Mouse (Mus musculus): Measurements from ENCODE around the gene Atp5g2. TPM values are rescaled to one million over a fixed set of nuclear protein-coding genes. Genes with fewer than 3 reads are reported as not detected.

Atp5g2 gene
- total RNA-seq, 1 experiment = 448 TPM

GRCm38 (mm10) chr15:102705923-102706503 lies 33.9 kb upstream of the Atp5g2 start:
- TF ChIP-seq HCFC1 (IDR thresholded peaks at IDR 0.05; ENCODE audit: borderline replicate concordance, insufficient read depth, low read length) (no peak), ZNF384 (IDR thresholded peaks at IDR 0.05; ENCODE audit: low read depth, low read length) (no peak), CHD2 (IDR thresholded peaks at IDR 0.05; ENCODE audit: low read depth, low read length) (no peak), ZC3H11A (IDR thresholded peaks at IDR 0.05; ENCODE audit: borderline replicate concordance, low read depth, low read length) (no peak), MAFK (IDR thresholded peaks at IDR 0.05; ENCODE audit: insufficient read depth, low read depth, low read length) (no peak)
- H3K9ac ChIP-seq (ENCODE audit: insufficient read depth, low read depth, low read length, poor library complexity, severe bottlenecking) = no peak overlapping the region
- no peak for DNase-seq (ENCODE audit: low read depth, low spot score)
- 0 out of 4 replicates have a peak, but pooled peaks cover 0 to 4% of the 10 kb centered on the region in 2 experiments for H3K4me1 ChIP-seq (ENCODE audit: control insufficient read depth in 2 of 2, insufficient read depth in 2 of 2, low read length in 2 of 2, poor library complexity in 1 of 2)
- in situ Hi-C loops (cut with MboI; ENCODE audit: low sequenced_read_pairs in 2 of 2, unreplicated experiment in 2 of 2) = no loop called here
- no peak overlapping the region for H3K4me3 ChIP-seq (ENCODE audit: insufficient read depth in 1 of 2, low read depth in 1 of 2, low read length in 2 of 2, poor library complexity in 1 of 2, severe bottlenecking in 1 of 2)
- H3K27ac ChIP-seq (ENCODE audit: insufficient read depth, low read depth, low read length, poor library complexity, severe bottlenecking) = no peak overlapping the region
- peaks cover 17% of the 10 kb centered on the region for H3K36me3 ChIP-seq (ENCODE audit: control insufficient read depth, insufficient read depth, low read length, poor library complexity, severe bottlenecking)
- H3K9me3 ChIP-seq (ENCODE audit: control insufficient read depth, insufficient read depth, low read depth, low read length) = no peaks in the 10 kb centered on the region

GRCm38 (mm10) chr15:102705226-102705894 lies 33.2 kb upstream of the Atp5g2 start:
- Histone ChIP-seq H3K4me3 (ENCODE audit: insufficient read depth in 1 of 2, low read depth in 1 of 2, low read length in 2 of 2, poor library complexity in 1 of 2, severe bottlenecking in 1 of 2) (no peak overlapping the region), H3K4me1 (ENCODE audit: control insufficient read depth in 2 of 2, insufficient read depth in 2 of 2, low read length in 2 of 2, poor library complexity in 1 of 2) (0 out of 4 replicates have a peak, but pooled peaks cover 0 to 4% of the 10 kb centered on the region in 2 experiments)

GRCm38 (mm10) chr15:102704806-102705205 lies 32.7 kb upstream of the Atp5g2 start:
- TF ChIP-seq CHD2 (IDR thresholded peaks at IDR 0.05; ENCODE audit: low read depth, low read length) (no peak), ZC3H11A (IDR thresholded peaks at IDR 0.05; ENCODE audit: borderline replicate concordance, low read depth, low read length) (no peak), HCFC1 (IDR thresholded peaks at IDR 0.05; ENCODE audit: borderline replicate concordance, insufficient read depth, low read length) (no peak), MAFK (IDR thresholded peaks at IDR 0.05; ENCODE audit: insufficient read depth, low read depth, low read length) (no peak), ZNF384 (IDR thresholded peaks at IDR 0.05; ENCODE audit: low read depth, low read length) (no peak)
- DNase-seq (ENCODE audit: low read depth, low spot score) = no peak
- no peak overlapping the region for H3K4me3 ChIP-seq (ENCODE audit: insufficient read depth in 1 of 2, low read depth in 1 of 2, low read length in 2 of 2, poor library complexity in 1 of 2, severe bottlenecking in 1 of 2)
- no peaks in the 10 kb centered on the region for H3K9me3 ChIP-seq (ENCODE audit: control insufficient read depth, insufficient read depth, low read depth, low read length)
- in situ Hi-C loops (cut with MboI; ENCODE audit: low sequenced_read_pairs in 2 of 2, unreplicated experiment in 2 of 2) = no loop called here
- H3K27ac ChIP-seq (ENCODE audit: insufficient read depth, low read depth, low read length, poor library complexity, severe bottlenecking) = no peak overlapping the region
- H3K4me1 ChIP-seq (ENCODE audit: control insufficient read depth in 2 of 2, insufficient read depth in 2 of 2, low read length in 2 of 2, poor library complexity in 1 of 2) = 0 out of 4 replicates have a peak, but pooled peaks cover 0 to 4% of the 10 kb centered on the region in 2 experiments
- peaks cover 12% of the 10 kb centered on the region; the same call in 1 of the 2 replicates for H3K36me3 ChIP-seq (ENCODE audit: control insufficient read depth, insufficient read depth, low read length, poor library complexity, severe bottlenecking)
- no peak overlapping the region for H3K9ac ChIP-seq (ENCODE audit: insufficient read depth, low read depth, low read length, poor library complexity, severe bottlenecking)

More at GRCm38 (mm10) chr15:102705226-102705894, 33.2 kb upstream of the Atp5g2 start:
- H3K9ac ChIP-seq (ENCODE audit: insufficient read depth, low read depth, low read length, poor library complexity, severe bottlenecking) = no peak overlapping the region
- H3K27ac ChIP-seq (ENCODE audit: insufficient read depth, low read depth, low read length, poor library complexity, severe bottlenecking) = no peak overlapping the region
- H3K9me3 ChIP-seq (ENCODE audit: control insufficient read depth, insufficient read depth, low read depth, low read length) = no peaks in the 10 kb centered on the region
- peaks cover 12% of the 10 kb centered on the region; the same call in 1 of the 2 replicates for H3K36me3 ChIP-seq (ENCODE audit: control insufficient read depth, insufficient read depth, low read length, poor library complexity, severe bottlenecking)
- in situ Hi-C loops (cut with MboI; ENCODE audit: low sequenced_read_pairs in 2 of 2, unreplicated experiment in 2 of 2) = no loop called here
- DNase-seq (ENCODE audit: low read depth, low spot score) = no peak
- no peak for TF ChIP-seq ZNF384 (IDR thresholded peaks at IDR 0.05; ENCODE audit: low read depth, low read length)
- no peak for TF ChIP-seq ZC3H11A (IDR thresholded peaks at IDR 0.05; ENCODE audit: borderline replicate concordance, low read depth, low read length)
- TF ChIP-seq MAFK (IDR thresholded peaks at IDR 0.05; ENCODE audit: insufficient read depth, low read depth, low read length) = no peak
- TF ChIP-seq HCFC1 (IDR thresholded peaks at IDR 0.05; ENCODE audit: borderline replicate concordance, insufficient read depth, low read length) = no peak
- no peak for TF ChIP-seq CHD2 (IDR thresholded peaks at IDR 0.05; ENCODE audit: low read depth, low read length)

- Histone ChIP-seq H3K9ac (ENCODE audit: insufficient read depth, low read depth, low read length, poor library complexity, severe bottlenecking) (no peak overlapping the region), H3K27ac (ENCODE audit: insufficient read depth, low read depth, low read length, poor library complexity, severe bottlenecking) (no peak overlapping the region), H3K4me3 (ENCODE audit: insufficient read depth in 1 of 2, low read depth in 1 of 2, low read length in 2 of 2, poor library complexity in 1 of 2, severe bottlenecking in 1 of 2) (no peak overlapping the region), H3K36me3 (ENCODE audit: control insufficient read depth, insufficient read depth, low read length, poor library complexity, severe bottlenecking) (peaks cover 3% of the 10 kb centered on the region; the same call in 1 of the 2 replicates), H3K4me1 (ENCODE audit: control insufficient read depth in 2 of 2, insufficient read depth in 2 of 2, low read length in 2 of 2, poor library complexity in 1 of 2) (0 out of 4 replicates have a peak, but pooled peaks cover 0 to 4% of the 10 kb centered on the region in 2 experiments), H3K9me3 (ENCODE audit: control insufficient read depth, insufficient read depth, low read depth, low read length) (no peaks in the 10 kb centered on the region)
- in situ Hi-C loops (cut with MboI; ENCODE audit: low sequenced_read_pairs in 2 of 2, unreplicated experiment in 2 of 2) = no loop called here
- TF ChIP-seq CHD2 (IDR thresholded peaks at IDR 0.05; ENCODE audit: low read depth, low read length) (no peak), ZNF384 (IDR thresholded peaks at IDR 0.05; ENCODE audit: low read depth, low read length) (no peak), MAFK (IDR thresholded peaks at IDR 0.05; ENCODE audit: insufficient read depth, low read depth, low read length) (no peak), HCFC1 (IDR thresholded peaks at IDR 0.05; ENCODE audit: borderline replicate concordance, insufficient read depth, low read length) (no peak), ZC3H11A (IDR thresholded peaks at IDR 0.05; ENCODE audit: borderline replicate concordance, low read depth, low read length) (no peak)
- DNase-seq (ENCODE audit: low read depth, low spot score) = no peak
These were observed 30.8 kb upstream of the Atp5g2 start for GRCm38 (mm10) chr15:102702972-102703371.

All from ES-E14 (cell line).